Mouse (Mus musculus) thymus, postnatal 36 days (tissue): Measurements from ENCODE around the gene Neurl2.
"Not testable (repeated sequence)": the region's sequence is repeated elsewhere in the genome, so short reads cannot be mapped to it uniquely, and the experiment has no call there.

Experiments
- DNase-seq, 2 experiments: peaks; one replicate each; pipeline ENCODE4 v3.0.0; 2022; ENCODE audit warnings: mixed read lengths in 2 of 2

The Neurl2 gene

GRCm38 (mm10) chr2:164857842-164858553 lies 24.7 kb upstream of the Neurl2 start:
- DNase-seq: no peak

GRCm38 (mm10) chr2:164857101-164857821 lies 24.0 kb upstream of the Neurl2 start, which contains the start of gene Pltp:
TSS of gene Pltp (minus strand) at chr2:164857711.
- DNase-seq: peak in 1 of 2 experiments; percentile 21

- no peak for DNase-seq
Observed at GRCm38 (mm10) chr2:164856309-164857100, 23.2 kb upstream of the Neurl2 start.

GRCm38 (mm10) chr2:164855572-164855971 lies 22.3 kb upstream of the Neurl2 start:
- not testable (repeated sequence) for DNase-seq

- DNase-seq: peak; percentile 28 to 47
Observed at GRCm38 (mm10) chr2:164850061-164850460, 16.8 kb upstream of the Neurl2 start.

GRCm38 (mm10) chr2:164845782-164846181 lies 12.5 kb upstream of the Neurl2 start:
- DNase-seq: peak in 1 of 2 experiments; percentile 32

- DNase-seq: no peak
Observed at GRCm38 (mm10) chr2:164835164-164835563, 1.9 kb upstream of the Neurl2 start.

- peak; percentile 41 to 57 for DNase-seq
Observed at GRCm38 (mm10) chr2:164834531-164834930, 1.3 kb upstream of the Neurl2 start.

GRCm38 (mm10) chr2:164832748-164833301 lies 431 bp downstream of the Neurl2 start, which contains the start of gene Ctsa:
TSS of gene Ctsa (plus strand) at chr2:164832873.
- peak; percentile 82 for DNase-seq

GRCm38 (mm10) chr2:164832032-164832747 lies 1.1 kb downstream of the Neurl2 start:
- DNase-seq: no peak

- DNase-seq: no peak
Observed at GRCm38 (mm10) chr2:164831029-164831428, 2.2 kb downstream of the Neurl2 start.

- DNase-seq: no peak
Observed at GRCm38 (mm10) chr2:164829090-164829489, 4.2 kb downstream of the Neurl2 start.

GRCm38 (mm10) chr2:164828437-164828836 lies 4.8 kb downstream of the Neurl2 start, which contains the start of gene Spata25:
TSS of gene Spata25 (minus strand) at chr2:164828537.
- DNase-seq: no peak

- DNase-seq: no peak
Observed at GRCm38 (mm10) chr2:164827146-164827850, 6.0 kb downstream of the Neurl2 start.

- no peak for DNase-seq
Observed at GRCm38 (mm10) chr2:164825521-164825920, 7.7 kb downstream of the Neurl2 start.

- no peak for DNase-seq
Observed at GRCm38 (mm10) chr2:164823969-164824368, 9.3 kb downstream of the Neurl2 start.

- DNase-seq: peak in 1 of 2 experiments; percentile 17
Observed at GRCm38 (mm10) chr2:164823181-164823585, 10.1 kb downstream of the Neurl2 start.

GRCm38 (mm10) chr2:164822636-164823165 lies 10.6 kb downstream of the Neurl2 start, which contains the start of gene Zswim1:
TSS of gene Zswim1 (plus strand) at chr2:164822686.
- peak; percentile 98 to 100 for DNase-seq

GRCm38 (mm10) chr2:164821060-164821459 lies 12.2 kb downstream of the Neurl2 start:
- no peak for DNase-seq

GRCm38 (mm10) chr2:164817703-164818102 lies 15.6 kb downstream of the Neurl2 start:
- DNase-seq: no peak

GRCm38 (mm10) chr2:164817206-164817605 lies 16.1 kb downstream of the Neurl2 start:
- no peak for DNase-seq
